Mouse (Mus musculus): ENCODE data around the gene Mtcl1.

- TF ChIP-seq CTCF (IDR thresholded peaks at IDR 0.05; ENCODE audit: low read depth, low read length) (no peak), POLR2A (IDR thresholded peaks at IDR 0.05; ENCODE audit: borderline replicate concordance, low read depth, low read length) (no peak)
Observed at GRCm38 (mm10) chr17:66417329-66417728, 32.2 kb downstream of the Mtcl1 start.
